Mouse (Mus musculus) retina, postnatal 1 day (tissue): ENCODE measurements around the gene Adamtsl4.
"Not testable (repeated sequence)": the region's sequence is repeated elsewhere in the genome, so short reads cannot be mapped to it uniquely, and the experiment has no call there.

ENCODE experiments used
- DNase-seq: peaks from one replicate; pipeline ENCODE4 v3.0.0-alpha.2; 2012

The Adamtsl4 gene

GRCm38 (mm10) chr3:95698286-95698685 is 10.6 kb upstream of the Adamtsl4 start:
- no peak for DNase-seq

DNA sequence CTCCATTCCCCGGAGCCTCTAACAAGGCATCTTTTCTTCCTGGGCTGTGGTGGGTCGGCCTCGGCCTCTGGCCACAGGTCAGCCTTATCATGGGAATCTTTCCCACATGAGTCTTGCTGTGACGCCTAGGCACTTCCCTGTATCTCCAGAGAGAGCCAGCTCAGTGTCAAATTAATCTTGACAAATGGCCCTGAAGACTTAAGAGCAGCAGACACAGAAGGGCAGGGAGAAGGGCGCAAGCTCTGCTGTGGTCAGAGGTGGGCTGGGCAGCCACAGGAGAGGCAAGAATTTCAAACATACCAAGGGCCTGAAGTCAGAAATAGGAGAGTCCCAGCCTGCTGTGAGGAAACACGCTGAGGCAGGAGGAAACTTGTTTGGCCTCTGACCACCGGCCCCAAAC is 8.6 kb upstream of the Adamtsl4 start:
- peak; percentile 45 for DNase-seq

DNA sequence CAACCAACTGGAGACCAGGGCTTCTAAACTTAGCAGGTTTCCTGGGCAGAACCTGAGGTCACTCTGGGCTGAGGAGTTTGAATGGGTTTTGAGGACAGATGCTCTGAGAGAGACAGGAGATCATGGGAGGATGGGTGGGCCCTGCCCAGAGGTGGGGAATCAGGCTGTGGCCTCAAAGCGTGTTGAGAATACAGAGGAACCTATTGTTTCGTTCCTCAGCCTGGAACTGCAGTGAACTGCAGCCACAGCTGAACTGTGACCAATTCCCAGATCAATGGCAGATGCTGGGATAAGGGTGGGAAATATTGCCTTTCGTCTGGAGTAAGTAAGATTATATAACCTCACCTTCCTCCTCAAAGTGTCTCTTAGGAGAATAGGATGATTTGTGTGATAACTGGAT is 8.1 kb upstream of the Adamtsl4 start:
- DNase-seq, result peak; percentile 62

DNA sequence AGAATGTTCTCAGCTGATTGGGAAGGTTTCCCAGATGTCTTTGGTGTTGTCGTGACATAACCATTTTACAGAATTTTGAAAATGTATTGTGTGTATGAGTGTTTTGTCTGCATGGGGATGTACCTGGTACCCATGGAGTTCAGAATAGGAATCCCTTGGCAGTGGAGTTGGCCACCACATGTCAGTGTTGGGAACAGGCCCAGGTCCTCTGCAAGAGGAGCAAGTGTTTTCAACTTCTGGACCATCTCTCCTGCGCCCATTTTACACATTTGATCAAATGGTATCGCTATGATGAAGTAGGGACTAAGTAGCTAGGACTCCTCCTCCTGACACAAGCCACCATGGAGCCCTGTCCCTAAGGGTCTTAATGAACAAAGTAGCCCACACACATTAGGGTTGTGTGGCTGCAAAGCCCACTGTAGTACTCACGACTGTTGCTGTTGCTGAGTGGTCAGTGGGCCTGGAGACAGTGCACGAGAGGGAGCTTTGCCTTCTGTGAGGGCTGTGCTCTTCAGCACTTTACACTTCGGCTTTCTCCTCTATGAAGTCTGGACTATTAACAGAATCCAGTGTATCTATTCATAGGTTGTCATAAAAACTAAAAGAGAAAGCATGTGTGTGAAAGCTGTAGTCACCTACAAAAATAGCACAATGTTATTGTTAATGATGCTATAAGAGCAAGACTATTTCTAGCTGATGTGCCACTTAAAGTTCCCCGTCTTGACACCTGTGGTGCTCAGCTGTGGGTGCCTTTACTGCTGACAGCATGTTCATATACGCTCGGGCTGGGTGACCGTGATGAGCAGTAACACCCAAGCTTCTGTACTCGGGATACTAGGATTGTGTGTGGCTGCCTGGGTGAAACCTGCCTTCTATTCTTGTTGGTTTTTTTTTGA is 7.3 kb upstream of the Adamtsl4 start:
- DNase-seq, result no peak

DNA sequence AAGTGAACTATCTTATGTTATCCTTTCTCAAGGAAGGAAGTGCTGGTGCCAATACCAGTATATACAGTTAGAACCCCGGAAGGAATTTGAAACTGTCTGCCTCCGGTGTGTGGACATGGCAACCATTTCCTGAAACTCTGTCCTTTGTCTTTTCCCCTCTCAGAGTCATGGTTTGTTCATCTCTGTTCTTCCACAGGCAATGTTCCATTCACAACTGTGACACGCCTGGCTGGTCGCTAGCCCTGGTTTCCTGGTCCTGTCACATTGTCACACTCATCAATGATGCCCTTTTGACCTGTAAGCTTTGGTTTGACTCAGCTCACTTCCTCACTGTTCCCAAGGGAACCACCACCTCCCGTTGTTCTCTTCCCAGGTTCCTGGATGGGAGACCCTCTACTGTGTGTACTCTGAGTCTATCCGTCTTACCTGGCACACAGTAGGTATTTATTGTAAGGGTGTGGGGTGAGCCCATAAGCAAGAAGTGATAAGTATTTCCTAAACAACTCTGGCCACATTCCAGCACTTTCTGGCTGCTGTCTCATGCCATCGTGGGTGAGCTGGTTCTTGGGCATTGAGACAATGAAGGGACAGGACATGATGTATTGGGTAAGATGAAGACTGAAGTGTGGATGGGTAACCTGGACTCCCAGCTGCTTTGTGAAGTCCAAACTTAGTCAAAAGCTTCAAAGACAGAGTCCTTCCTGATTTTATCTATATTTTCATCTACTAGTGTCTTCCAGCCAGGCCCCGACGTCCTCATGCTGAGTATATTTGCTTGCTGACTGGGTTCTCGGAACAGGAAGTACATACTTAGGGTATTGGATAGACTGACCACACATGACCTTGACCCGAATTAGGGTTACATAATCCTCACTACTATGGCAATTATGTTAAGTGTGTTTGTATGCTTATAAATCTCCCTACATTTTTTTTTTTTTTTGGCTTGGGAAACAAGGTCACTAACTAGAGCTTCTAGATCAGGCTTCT is 6.4 kb upstream of the Adamtsl4 start:
- peak; percentile 52 for DNase-seq

DNA sequence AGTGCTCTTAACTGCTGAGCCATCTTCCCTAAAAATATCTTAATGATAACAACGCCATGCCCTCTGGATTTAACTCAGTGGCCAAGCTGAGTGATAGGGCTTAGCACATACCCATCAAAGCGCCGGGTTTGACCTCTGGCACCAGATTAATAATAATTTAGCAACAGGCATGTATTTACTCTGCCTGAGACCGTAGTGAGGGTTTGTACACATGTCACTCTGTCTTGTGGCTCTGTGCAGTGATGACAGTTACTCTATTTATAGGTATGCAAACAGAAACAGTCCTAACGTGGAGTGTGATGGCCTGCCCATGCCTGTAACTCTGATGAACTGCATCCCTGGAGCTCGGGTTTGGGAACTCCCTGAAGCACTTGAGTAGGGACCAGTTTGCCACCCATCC is 5.0 kb upstream of the Adamtsl4 start:
- DNase-seq, result no peak

GRCm38 (mm10) chr3:95690552-95690951 is 2.8 kb upstream of the Adamtsl4 start:
- not testable (repeated sequence) for DNase-seq

GRCm38 (mm10) chr3:95689940-95690339 is 2.2 kb upstream of the Adamtsl4 start:
- no peak for DNase-seq

- DNase-seq, result peak; percentile 30
These were observed 1.6 kb upstream of the Adamtsl4 start for GRCm38 (mm10) chr3:95689171-95689915.

DNA sequence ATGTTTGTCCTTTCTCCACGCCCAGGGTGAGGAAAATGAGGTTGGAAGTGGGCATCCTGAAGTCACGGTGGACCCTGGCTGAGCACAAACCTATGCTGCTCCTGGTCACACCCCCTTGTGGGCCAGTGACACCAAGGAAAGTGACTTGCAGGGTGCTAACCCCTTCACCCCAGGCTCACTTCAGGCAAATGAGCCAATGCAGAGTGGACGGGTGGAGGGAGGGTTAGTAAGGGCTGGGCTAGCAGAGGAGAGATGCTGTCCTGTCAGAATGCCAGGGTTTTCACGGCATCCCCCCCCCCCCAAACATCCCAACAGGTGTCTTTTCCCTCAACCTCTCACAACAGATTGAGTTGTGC is 571 bp downstream of the Adamtsl4 start:
- no peak for DNase-seq

- no peak for DNase-seq
These were observed 1.1 kb downstream of the Adamtsl4 start for GRCm38 (mm10) chr3:95686492-95687167.

DNA sequence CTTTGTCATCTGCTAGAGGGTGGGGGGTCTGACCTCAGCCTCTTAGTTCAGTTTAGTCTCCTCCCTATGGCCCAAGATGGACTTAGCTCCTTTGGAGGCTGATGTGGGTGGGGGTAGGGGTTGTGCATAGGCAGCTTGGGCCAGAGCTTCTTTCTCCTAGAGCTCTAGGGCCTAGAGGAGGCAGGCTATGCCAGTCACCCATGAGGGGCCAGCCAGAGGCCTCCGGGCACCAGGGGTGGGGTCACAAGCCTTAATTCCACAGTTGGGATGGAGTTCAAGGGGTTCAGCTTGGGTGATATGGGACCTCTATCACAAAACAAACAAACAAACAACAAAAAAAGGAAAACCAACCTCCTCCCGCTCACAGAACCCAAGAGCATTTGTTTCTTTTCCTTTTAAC is 2.0 kb downstream of the Adamtsl4 start:
- DNase-seq, result no peak

- DNase-seq, result no peak
These were observed 2.4 kb downstream of the Adamtsl4 start for GRCm38 (mm10) chr3:95685301-95685700.

DNA sequence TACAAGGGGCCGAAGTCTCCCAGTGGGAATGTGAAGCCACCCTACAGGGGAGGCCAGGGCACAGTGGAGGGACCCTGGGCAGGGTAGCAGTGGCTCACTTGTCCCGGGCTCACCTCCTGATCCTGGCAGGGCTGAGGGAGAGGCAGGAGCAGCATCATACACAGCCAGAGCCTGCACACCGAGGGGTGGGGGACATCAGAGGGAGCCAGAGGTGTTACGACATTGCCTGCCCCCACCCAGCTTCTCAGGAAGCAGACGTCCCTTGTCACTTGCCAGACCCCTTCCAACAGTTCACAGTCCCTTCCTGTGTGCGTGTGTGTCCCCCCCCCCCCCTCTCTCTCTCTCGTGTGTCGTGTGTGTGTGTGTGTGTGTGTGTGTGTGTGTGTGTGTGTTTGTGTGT is 2.9 kb downstream of the Adamtsl4 start:
- no peak for DNase-seq

DNA sequence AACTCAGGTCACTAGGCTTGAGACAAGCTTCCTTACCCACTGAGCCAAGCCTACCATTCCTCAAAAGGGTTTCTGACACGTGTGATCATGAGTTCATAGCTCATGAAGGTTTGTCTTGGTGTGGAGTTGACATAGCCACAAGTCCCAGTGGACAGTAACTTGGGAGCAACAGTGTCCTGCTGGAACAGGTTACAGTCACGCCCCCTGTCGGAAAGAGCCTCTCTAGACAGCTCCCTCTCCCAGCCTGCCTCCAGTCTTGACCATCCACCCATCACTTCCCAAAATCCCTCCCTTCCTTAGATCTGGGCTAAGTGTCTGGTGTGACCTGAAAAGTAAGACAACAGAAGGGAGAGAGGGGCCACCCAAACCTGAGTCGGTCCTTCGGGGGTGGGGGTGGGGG is 4.8 kb downstream of the Adamtsl4 start:
- no peak for DNase-seq

DNA sequence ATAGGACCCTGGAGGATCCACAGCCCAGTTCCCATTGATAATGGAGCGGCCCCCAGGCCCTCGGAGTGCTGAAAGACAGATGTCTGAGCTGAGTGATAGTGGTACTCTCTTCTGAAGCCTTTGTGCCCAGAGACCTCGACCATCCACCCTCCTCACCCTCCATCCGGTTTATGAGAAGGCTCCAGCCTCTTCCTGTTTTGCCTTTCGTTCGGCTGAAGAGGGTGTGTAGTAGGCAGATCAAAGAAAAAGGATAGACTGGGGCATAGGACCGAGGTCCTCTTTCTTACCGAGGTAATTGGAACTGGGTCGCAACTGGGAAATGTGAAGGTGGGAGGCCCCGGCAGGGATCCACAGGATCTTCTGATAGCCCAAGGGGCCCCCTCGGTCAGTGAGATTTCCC is 6.4 kb downstream of the Adamtsl4 start:
- DNase-seq, result no peak

- no peak for DNase-seq
These were observed 7.0 kb downstream of the Adamtsl4 start for GRCm38 (mm10) chr3:95680673-95681072.

- no peak for DNase-seq
These were observed 8.2 kb downstream of the Adamtsl4 start for GRCm38 (mm10) chr3:95679551-95679950.

DNA sequence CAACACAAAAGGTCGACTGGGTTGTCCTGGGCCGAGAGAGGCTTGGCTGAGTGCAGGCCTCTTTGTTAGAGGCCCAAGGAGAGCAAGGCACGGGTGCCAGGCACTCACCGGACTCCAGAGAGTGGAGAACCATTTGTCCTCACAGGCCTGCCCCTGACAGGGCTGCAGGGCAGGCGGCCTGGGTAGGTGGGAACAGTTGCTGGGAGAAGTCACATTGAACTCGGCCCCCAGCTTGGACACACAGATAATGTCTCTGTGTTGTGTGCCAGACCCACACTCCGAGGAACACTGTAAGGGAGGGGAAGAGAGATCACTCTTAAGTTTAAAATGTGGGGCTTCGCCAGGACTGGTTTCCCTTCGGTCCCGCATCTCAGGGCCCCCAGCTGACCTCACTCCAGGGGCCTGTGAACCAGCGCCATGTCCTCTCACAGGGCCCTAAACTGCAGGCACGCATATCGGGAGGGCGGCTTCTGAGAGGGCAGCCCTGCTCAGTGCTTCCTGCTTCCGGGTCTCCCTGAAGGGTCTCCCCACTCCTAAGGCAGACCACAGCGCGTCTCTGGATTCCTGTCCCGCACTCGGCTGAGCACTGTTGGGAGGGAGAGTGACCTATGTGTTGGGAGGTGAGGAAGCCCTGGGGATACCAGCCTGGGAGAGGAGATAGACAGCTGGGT is 10.2 kb downstream of the Adamtsl4 start:
- DNase-seq, result no peak

DNA sequence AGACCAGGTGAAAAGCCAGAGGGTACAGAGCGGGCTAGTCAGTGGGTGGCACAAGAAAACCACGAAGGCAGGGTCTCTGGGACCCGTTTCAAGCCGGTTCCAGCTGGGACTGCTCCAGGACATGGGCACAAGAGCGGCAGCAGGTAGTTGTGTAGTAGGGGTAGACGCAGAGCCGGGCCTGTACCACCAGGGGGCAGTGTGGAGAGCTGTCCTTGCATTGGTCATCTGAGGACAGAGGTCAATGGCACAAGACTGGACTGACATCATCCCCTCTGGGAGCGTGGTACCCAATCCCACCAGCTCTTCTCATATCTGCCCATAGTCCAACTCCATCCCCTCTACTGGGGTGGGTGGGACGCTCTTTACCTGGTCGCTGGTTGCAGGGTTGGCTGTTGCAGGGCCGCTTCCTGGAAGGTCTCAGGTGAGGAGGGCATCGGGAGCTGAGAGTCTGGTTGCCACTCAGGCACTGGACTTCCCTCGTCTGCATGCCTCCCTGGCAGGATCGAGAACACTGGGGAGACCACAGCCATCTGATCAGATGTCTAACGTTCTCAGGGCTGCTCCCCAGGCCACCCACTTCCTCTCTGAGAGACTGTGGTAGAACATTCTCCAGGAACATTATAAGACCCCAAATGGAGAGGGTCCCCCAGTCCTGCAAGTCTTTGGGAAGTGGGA is 10.8 kb downstream of the Adamtsl4 start:
- peak; percentile 78 for DNase-seq
